Mouse (Mus musculus) stomach, embryonic 16.5 days (tissue): ENCODE measurements around the gene Ntrk2. TPM values are rescaled to one million over a fixed set of nuclear protein-coding genes. Genes with fewer than 3 reads are reported as not detected.

Experiments used
- ATAC-seq: fragments of 200-750 bp; cut with Nextera tagmentation; 2 replicates; pipeline ENCODE4 v1.8.0; 2017; ENCODE audit warnings: moderate number of reproducible peaks, moderate TSS enrichment; ENCODE audit not compliant: insufficient read depth, low FRiP score
- H3K27ac ChIP-seq: fragments of 300-500 bp; sonication (generic); 2 replicates; pipeline ENCODE4 v1.5.1; 2014; ENCODE audit warnings: low read length
- H3K27me3 ChIP-seq: fragments of 300-500 bp; sonication (generic); 2 replicates; pipeline ENCODE4 v1.6.1; 2014; ENCODE audit warnings: low read length, control low read depth, mixed read lengths; ENCODE audit not compliant: control insufficient read depth, insufficient read depth
- H3K36me3 ChIP-seq: fragments of 300-500 bp; sonication (generic); 2 replicates; pipeline ENCODE4 v1.6.1; 2014; ENCODE audit warnings: low read length; ENCODE audit not compliant: control insufficient read depth, insufficient read depth
- H3K4me1 ChIP-seq: fragments of 300-500 bp; sonication (generic); 2 replicates; pipeline ENCODE4 v1.6.1; 2014; ENCODE audit warnings: low read length, control low read depth, mixed read lengths; ENCODE audit not compliant: control insufficient read depth, insufficient read depth
- H3K4me2 ChIP-seq: fragments of 300-500 bp; sonication (generic); 2 replicates; pipeline ENCODE4 v1.6.1; 2014; ENCODE audit warnings: low read depth, low read length, mixed read lengths
- H3K4me3 ChIP-seq: fragments of 300-500 bp; sonication (generic); replicated peaks from 2 replicates; pipeline ENCODE4 v1.5.1; 2014; ENCODE audit warnings: mild to moderate bottlenecking, low read length
- H3K9ac ChIP-seq: fragments of 300-500 bp; sonication (generic); 2 replicates; pipeline ENCODE4 v1.6.1; 2014; ENCODE audit warnings: low read length
- H3K9me3 ChIP-seq: fragments of 300-500 bp; sonication (generic); replicated peaks from 2 replicates; pipeline ENCODE4 v1.6.1; 2016; ENCODE audit warnings: low read length, control low read depth; ENCODE audit not compliant: control insufficient read depth
- WGBS: fragments of 180-500 bp; shearing (Covaris S2); extraction: QIAGEN DNeasy Blood & Tissue Kit; methylation state at CpG from one replicate; pipeline ENCODE4 v1.1.7; 2014; 5-methylcytosine and 5-hydroxymethylcytosine counted together
- polyA plus RNA-seq: library from polyadenylated mRNA; unstranded; fragments of >200 nt; fragmentation: Nextera tagmentation; extraction: Ambion mirVana; gene quantifications from 2 replicates; pipeline ENCODE4 v1.2.1, GENCODE M21; 2015

Ntrk2 gene
- 6.3 and 8.0 TPM in 2 replicates for polyA plus RNA-seq

DNA sequence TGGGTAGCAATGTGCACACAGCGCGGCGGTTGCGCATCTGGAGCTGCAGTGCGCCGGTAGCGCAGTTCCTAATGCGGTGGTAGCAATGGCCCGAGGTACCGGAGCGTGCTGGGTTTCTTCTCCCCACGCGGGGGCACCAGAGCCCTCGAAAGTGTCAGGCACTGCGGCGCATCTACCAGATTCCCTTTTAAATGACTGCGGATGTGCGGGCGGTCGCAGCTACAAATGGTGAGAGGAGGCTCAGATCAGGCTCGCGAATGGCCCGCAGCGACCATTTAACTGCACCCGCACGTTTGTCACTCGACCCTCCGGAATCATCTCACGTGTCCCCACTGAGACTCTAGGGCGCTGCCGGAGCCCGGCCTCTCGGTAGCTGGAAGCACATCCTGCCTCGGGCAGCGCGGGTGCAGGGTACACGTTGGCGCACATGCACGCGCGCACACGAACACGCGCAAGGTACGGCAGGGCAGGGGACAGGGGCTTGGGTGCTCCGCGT, at the start of gene Ntrk2:
TSS of gene Ntrk2 (plus strand) at position 173 of the 496 bp plus-strand sequence.
- under 1% methylated on average over 47 of the region's 47 CpGs for whole genome bisulfite sequencing
- peak within 1 kb of the TSS; percentile 51 for H3K4me3 ChIP-seq
- H3K4me2 ChIP-seq = peak within 1 kb of the TSS; percentile 87
- no peaks in the 10 kb centered on the region for H3K36me3 ChIP-seq
- peaks cover 7% of the 10 kb centered on the region; the same call in 1 of the 2 replicates for H3K4me1 ChIP-seq
- H3K9me3 ChIP-seq = no peaks in the 10 kb centered on the region
- ATAC-seq = peak; percentile 81; the same call in 1 of the 2 replicates
- peak within 1 kb of the TSS; percentile 61; the same call in 1 of the 2 replicates for H3K9ac ChIP-seq
- no peak within 1 kb of the TSS for H3K27ac ChIP-seq
- peaks cover 41% of the 10 kb centered on the region for H3K27me3 ChIP-seq

DNA sequence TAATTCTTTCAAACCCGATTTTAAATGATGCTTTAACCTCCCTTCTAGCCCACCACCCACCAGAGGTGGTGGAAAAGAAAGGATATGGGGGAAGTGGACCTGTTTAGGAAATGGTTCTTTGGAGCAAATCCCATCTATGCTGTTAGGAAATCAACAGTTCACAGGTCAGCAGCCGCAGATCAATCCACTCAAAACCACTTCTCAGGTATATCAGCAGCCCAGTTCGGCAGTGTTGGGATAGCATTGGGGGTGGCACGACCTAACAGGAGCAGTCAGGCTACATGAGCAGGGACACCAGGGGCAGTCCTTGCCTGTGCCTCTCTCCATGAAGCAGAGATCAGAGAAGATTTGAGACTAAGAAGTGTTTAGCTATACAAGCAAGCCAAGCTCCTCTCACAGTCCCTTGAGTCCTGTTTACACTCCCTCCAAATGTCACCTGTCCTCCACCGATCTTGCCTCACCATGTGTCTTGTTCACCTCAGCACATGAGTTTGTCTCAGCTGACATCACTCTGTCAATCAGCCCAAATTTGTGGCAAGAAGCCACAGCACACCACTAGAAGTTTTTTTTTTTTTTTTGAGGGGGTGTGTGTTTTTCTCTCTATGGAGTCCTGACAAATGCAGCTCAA, 45.3 kb upstream of the Ntrk2 start:
- H3K9me3 ChIP-seq = no peaks in the 10 kb centered on the region
- no peaks in the 10 kb centered on the region for H3K4me1 ChIP-seq
- 67% methylated on average over 5 of the region's 5 CpGs for WGBS
- no peak overlapping the region for H3K9ac ChIP-seq
- H3K4me2 ChIP-seq = no peak overlapping the region
- no peak overlapping the region for H3K27ac ChIP-seq
- H3K36me3 ChIP-seq = no peaks in the 10 kb centered on the region
- H3K4me3 ChIP-seq = no peak overlapping the region
- no peak for ATAC-seq
- no peaks in the 10 kb centered on the region for H3K27me3 ChIP-seq

DNA sequence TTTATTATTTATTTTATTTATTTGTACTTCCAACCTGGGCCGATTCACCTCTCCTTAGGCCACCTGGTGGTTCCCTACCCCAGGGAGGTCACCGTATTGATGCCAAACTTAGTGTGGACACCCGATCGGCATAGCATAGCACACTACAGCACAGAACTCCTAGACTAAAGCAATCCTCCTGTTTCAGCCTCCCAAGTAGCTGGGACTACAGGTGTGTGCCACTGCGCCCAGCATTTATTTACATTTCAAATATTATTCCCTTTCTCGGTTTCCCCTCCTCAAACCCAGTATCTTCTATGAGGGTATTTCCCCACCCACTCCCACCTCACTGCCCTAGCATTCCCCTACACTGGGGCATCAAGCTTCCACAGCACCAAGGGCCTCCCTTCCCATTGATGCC, 38.1 kb upstream of the Ntrk2 start:
- Histone ChIP-seq H3K9ac (no peak overlapping the region), H3K4me1 (no peaks in the 10 kb centered on the region), H3K4me2 (no peak overlapping the region), H3K9me3 (no peaks in the 10 kb centered on the region), H3K27me3 (no peaks in the 10 kb centered on the region), H3K36me3 (no peaks in the 10 kb centered on the region), H3K4me3 (no peak overlapping the region), H3K27ac (no peak overlapping the region)
- 90% methylated on average over 6 of the region's 6 CpGs for WGBS
- no peak for ATAC-seq

DNA sequence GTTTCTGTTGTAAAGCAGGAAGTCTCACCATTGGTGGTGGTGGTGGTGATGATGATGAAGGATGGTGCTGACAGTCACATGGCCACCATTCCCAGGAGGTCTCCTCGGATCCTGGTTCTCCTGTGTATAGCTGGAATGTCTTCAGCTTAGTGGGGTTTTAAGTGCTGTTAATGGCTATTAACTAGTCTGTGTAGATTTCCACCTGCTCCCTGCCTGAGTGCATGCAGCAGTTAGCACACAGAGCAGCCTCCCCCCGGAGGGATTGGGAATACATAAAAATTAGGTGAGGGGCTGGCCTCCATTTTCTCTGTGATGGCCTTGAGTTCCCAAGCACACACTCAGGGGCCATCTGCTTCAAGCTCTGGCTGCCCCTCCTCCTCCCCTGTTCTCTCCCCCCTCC, 36.9 kb upstream of the Ntrk2 start:
- no peak for ATAC-seq
- Histone ChIP-seq H3K4me1 (no peaks in the 10 kb centered on the region), H3K27me3 (no peaks in the 10 kb centered on the region), H3K36me3 (no peaks in the 10 kb centered on the region), H3K9me3 (no peaks in the 10 kb centered on the region), H3K9ac (no peak overlapping the region), H3K4me3 (no peak overlapping the region), H3K4me2 (no peak overlapping the region), H3K27ac (no peak overlapping the region)
- 53% methylated on average over 2 of the region's 2 CpGs for WGBS

- 88% methylated on average over 14 of the region's 14 CpGs for WGBS
- Histone ChIP-seq H3K27me3 (no peaks in the 10 kb centered on the region), H3K27ac (no peak overlapping the region), H3K9me3 (no peaks in the 10 kb centered on the region), H3K36me3 (no peaks in the 10 kb centered on the region), H3K9ac (no peak overlapping the region), H3K4me3 (no peak overlapping the region), H3K4me2 (no peak overlapping the region), H3K4me1 (no peaks in the 10 kb centered on the region)
- ATAC-seq = no peak
These were observed 27.1 kb upstream of the Ntrk2 start for GRCm38 (mm10) chr13:58779261-58779660.

DNA sequence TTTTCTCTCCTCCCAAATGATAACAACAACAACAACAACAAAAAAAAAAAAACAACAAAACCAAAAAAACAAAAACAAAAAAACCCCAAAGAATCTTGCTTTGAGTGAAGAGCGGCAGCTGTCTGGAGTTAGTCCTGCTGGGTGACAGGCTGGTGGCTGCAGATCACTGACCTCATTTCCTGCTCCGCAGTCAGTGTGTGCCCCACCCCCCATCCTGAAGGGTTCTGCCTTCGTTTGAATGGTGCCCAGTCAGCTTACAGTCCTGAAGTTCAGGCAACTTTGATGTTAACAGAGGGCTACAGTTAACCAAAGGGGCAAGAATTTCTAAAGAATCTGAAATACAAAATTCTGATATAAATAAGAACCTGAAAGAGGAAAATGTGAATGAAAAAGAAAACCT, 19.9 kb upstream of the Ntrk2 start:
- H3K27ac ChIP-seq = no peak overlapping the region
- no peaks in the 10 kb centered on the region for H3K36me3 ChIP-seq
- H3K9me3 ChIP-seq = no peaks in the 10 kb centered on the region
- no peak overlapping the region for H3K9ac ChIP-seq
- WGBS = 17% methylated on average over 3 of the region's 3 CpGs
- no peaks in the 10 kb centered on the region for H3K27me3 ChIP-seq
- H3K4me1 ChIP-seq = no peaks in the 10 kb centered on the region
- no peak overlapping the region for H3K4me3 ChIP-seq
- no peak overlapping the region for H3K4me2 ChIP-seq
- ATAC-seq = no peak

- no peak overlapping the region for H3K4me3 ChIP-seq
- H3K9ac ChIP-seq = no peak overlapping the region
- no peak for ATAC-seq
- WGBS = 74% methylated on average over 7 of the region's 7 CpGs
- no peaks in the 10 kb centered on the region for H3K27me3 ChIP-seq
- no peaks in the 10 kb centered on the region for H3K9me3 ChIP-seq
- no peak overlapping the region for H3K27ac ChIP-seq
- no peaks in the 10 kb centered on the region for H3K36me3 ChIP-seq
- no peaks in the 10 kb centered on the region for H3K4me1 ChIP-seq
- no peak overlapping the region for H3K4me2 ChIP-seq
These were observed 15.6 kb upstream of the Ntrk2 start for GRCm38 (mm10) chr13:58790741-58791140.

- no peaks in the 10 kb centered on the region for H3K27me3 ChIP-seq
- H3K27ac ChIP-seq = no peak overlapping the region
- H3K9ac ChIP-seq = no peak overlapping the region
- no peaks in the 10 kb centered on the region for H3K36me3 ChIP-seq
- no peaks in the 10 kb centered on the region for H3K4me1 ChIP-seq
- H3K4me3 ChIP-seq = no peak overlapping the region
- no peak overlapping the region for H3K4me2 ChIP-seq
- 89% methylated on average over 7 of the region's 7 CpGs for WGBS
- ATAC-seq = no peak
- H3K9me3 ChIP-seq = no peaks in the 10 kb centered on the region
These were observed 9.0 kb upstream of the Ntrk2 start for GRCm38 (mm10) chr13:58797386-58797785.

GRCm38 (mm10) chr13:58801291-58801690, 5.1 kb upstream of the Ntrk2 start:
- WGBS = 60% methylated on average over 3 of the region's 3 CpGs

More at GRCm38 (mm10) chr13:58801291-58801690, 5.1 kb upstream of the Ntrk2 start:
- Histone ChIP-seq H3K36me3 (no peaks in the 10 kb centered on the region), H3K9ac (no peak overlapping the region), H3K27ac (no peak overlapping the region), H3K4me3 (no peak overlapping the region), H3K9me3 (no peaks in the 10 kb centered on the region), H3K27me3 (peaks cover 6% of the 10 kb centered on the region; the same call in 1 of the 2 replicates), H3K4me2 (no peak overlapping the region), H3K4me1 (no peaks in the 10 kb centered on the region)
- no peak for ATAC-seq
